Mouse (Mus musculus) forebrain, embryonic 14.5 days (tissue): Measurements from ENCODE around the gene Nyap1. TPM values are rescaled to one million over a fixed set of nuclear protein-coding genes. Genes with fewer than 3 reads are reported as not detected.
A peak's percentile ranks its signal among the peaks of the same experiment; 100 is the strongest.

ENCODE experiments used
- ATAC-seq: fragments of 200-750 bp; cut with Nextera tagmentation; 2 replicates; pipeline ENCODE4 v1.8.0; 2017; ENCODE audit warnings: mild to moderate bottlenecking, moderate library complexity
- DNase-seq: peaks from one replicate; pipeline ENCODE4 v3.0.0-alpha.2; 2015; ENCODE audit warnings: low spot score
- H3K27ac ChIP-seq: fragments of 300-500 bp; sonication (generic); 2 replicates; pipeline ENCODE4 v1.5.1; 2014; ENCODE audit warnings: low read depth, mild to moderate bottlenecking, control low read depth, low read length, moderate library complexity
- H3K27me3 ChIP-seq: fragments of 300-500 bp; sonication (generic); replicated peaks from 2 replicates; pipeline ENCODE4 v1.6.1; 2014; ENCODE audit warnings: low read length, control low read depth, mixed read lengths; ENCODE audit not compliant: control insufficient read depth, insufficient read depth
- H3K36me3 ChIP-seq: fragments of 300-500 bp; sonication (generic); 2 replicates; pipeline ENCODE4 v1.6.1; 2014; ENCODE audit warnings: low read length, control low read depth; ENCODE audit not compliant: control insufficient read depth, insufficient read depth
- H3K4me1 ChIP-seq: fragments of 300-500 bp; sonication (generic); 2 replicates; pipeline ENCODE4 v1.6.1; 2014; ENCODE audit warnings: antibody characterized with exemption, low read length, control low read depth; ENCODE audit not compliant: control insufficient read depth, insufficient read depth
- H3K4me2 ChIP-seq: fragments of 300-500 bp; sonication (generic); 2 replicates; pipeline ENCODE4 v1.6.1; 2014; ENCODE audit warnings: mild to moderate bottlenecking, control low read depth, low read length
- H3K4me3 ChIP-seq: fragments of 300-500 bp; sonication (generic); 2 replicates; pipeline ENCODE4 v1.5.1; 2014; ENCODE audit warnings: low read depth, low read length, control low read depth
- H3K9ac ChIP-seq: fragments of 300-500 bp; sonication (generic); 2 replicates; pipeline ENCODE4 v1.6.1; 2014; ENCODE audit warnings: mild to moderate bottlenecking, low read length, control low read depth, moderate library complexity
- H3K9me3 ChIP-seq: fragments of 300-500 bp; sonication (generic); replicated peaks from 2 replicates; pipeline ENCODE4 v1.6.1; 2016; ENCODE audit warnings: low read length, control low read depth, mixed read lengths; ENCODE audit not compliant: control insufficient read depth
- WGBS: fragments of 180-500 bp; shearing (Covaris S2); extraction: QIAGEN DNeasy Blood & Tissue Kit; methylation state at CpG from one replicate; pipeline ENCODE4 v1.1.7; 2014; 5-methylcytosine and 5-hydroxymethylcytosine counted together
- polyA plus RNA-seq: library from polyadenylated mRNA; unstranded; fragments of >200 nt; fragmentation: Nextera tagmentation; extraction: Ambion mirVana; gene quantifications from 2 replicates; pipeline ENCODE4 v1.2.1, GENCODE M21; 2014

Nyap1 gene
- polyA plus RNA-seq, 1 experiment from 2014 or later, result 13.8 TPM

DNA sequence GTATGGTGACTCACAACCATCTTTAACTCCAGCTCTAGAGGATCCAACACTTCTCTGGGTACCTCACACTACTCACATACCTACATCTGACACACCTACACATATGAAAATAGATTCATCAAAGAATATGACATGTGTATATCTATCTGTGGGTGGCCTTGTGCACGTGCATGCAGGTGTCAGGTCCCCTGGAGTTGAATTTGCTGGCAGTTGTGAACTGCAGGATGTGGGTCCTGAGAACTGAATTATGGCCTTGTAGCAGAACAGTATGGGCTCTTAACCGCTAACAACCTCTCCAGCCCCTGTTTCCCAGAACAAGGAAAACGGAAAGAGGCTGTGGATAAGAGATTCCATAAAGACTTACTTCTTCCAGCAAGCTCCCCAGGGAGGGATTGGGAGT lies 42.3 kb downstream of the Nyap1 start:
- ATAC-seq, result no peak
- no peak for DNase-seq
- Histone ChIP-seq H3K4me1 (no peaks in the 10 kb centered on the region), H3K36me3 (no peaks in the 10 kb centered on the region), H3K4me3 (no peak overlapping the region), H3K27me3 (no peaks in the 10 kb centered on the region), H3K27ac (no peak overlapping the region), H3K4me2 (no peak overlapping the region), H3K9ac (no peak overlapping the region), H3K9me3 (no peaks in the 10 kb centered on the region)
- 77% methylated on average over 3 of the region's 3 CpGs for WGBS

DNA sequence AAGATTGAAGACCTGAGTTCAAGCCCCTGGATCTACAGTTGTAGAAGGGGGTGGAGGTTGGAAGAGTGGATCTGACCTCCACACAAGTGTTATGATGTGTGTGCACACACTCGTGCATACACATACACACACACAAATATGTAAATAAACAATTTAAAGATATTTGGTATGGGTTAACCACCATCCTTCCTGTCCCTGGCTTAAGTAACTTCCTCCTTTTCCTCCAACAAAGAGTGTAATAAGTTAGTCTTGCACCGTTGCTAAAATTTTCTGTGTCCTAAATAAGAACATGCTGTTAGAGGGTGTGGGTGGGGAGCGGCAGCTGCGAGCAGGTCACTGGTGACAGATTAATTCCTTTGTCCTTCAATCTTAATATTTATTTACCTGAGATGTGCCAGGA lies 45.5 kb downstream of the Nyap1 start:
- H3K4me3 ChIP-seq, result no peak overlapping the region
- ATAC-seq (no peak), DNase-seq (no peak)
- no peaks in the 10 kb centered on the region for H3K27me3 ChIP-seq
- H3K36me3 ChIP-seq, result no peaks in the 10 kb centered on the region
- WGBS, result 92% methylated on average over 4 of the region's 4 CpGs
- no peak overlapping the region for H3K27ac ChIP-seq
- no peaks in the 10 kb centered on the region for H3K9me3 ChIP-seq
- no peaks in the 10 kb centered on the region for H3K4me1 ChIP-seq
- no peak overlapping the region for H3K9ac ChIP-seq
- H3K4me2 ChIP-seq, result no peak overlapping the region

DNA sequence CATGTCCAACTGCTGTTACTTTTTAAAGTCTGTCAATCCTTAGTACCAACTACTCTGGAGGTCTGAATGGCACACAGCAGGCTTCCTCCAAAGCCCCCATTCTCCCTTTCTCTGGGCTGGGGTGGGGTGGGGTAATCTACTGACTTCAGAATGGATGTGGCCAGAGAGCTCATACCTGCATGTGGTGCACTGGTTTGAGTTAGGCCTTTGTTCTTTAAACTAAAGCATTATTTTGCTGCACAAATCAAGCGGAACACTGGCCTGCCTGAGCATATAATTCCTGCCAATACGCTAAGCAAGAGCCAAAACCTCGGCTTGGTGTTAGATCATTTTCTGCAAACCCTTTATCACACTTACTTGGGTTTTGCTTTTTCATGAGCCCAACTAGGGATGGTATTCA lies 46.6 kb downstream of the Nyap1 start:
- no peak for ATAC-seq
- peak; percentile 32 for DNase-seq
- Histone ChIP-seq H3K9ac (no peak overlapping the region), H3K27ac (no peak overlapping the region), H3K9me3 (no peaks in the 10 kb centered on the region), H3K27me3 (no peaks in the 10 kb centered on the region), H3K4me2 (no peak overlapping the region), H3K36me3 (no peaks in the 10 kb centered on the region), H3K4me3 (no peak overlapping the region), H3K4me1 (no peaks in the 10 kb centered on the region)
- WGBS, result 13% methylated on average over 3 of the region's 3 CpGs

DNA sequence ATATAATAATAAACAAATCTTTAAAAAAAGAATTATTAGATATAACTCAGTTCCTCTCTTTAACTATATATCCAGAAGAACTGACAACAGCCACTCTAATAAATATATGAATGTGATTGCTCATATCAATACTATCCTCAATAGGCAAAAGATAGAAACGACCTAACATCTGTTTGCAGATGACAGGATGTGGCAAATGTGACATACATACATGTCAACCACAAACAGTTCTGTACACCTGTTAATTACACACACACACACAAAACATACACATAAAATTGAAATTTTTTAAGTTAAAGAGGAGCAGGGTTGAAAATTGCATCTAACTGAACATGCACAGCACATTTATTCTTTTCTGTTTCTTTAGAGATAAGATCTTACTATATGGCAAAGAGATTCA lies 49.5 kb downstream of the Nyap1 start:
- H3K9me3 ChIP-seq, result no peaks in the 10 kb centered on the region
- WGBS, result 78% methylated on average over 1 of the region's 1 CpGs
- no peaks in the 10 kb centered on the region for H3K4me1 ChIP-seq
- no peak overlapping the region for H3K4me2 ChIP-seq
- H3K27ac ChIP-seq, result no peak overlapping the region
- H3K9ac ChIP-seq, result no peak overlapping the region
- H3K27me3 ChIP-seq, result no peaks in the 10 kb centered on the region
- ATAC-seq, result no peak
- H3K4me3 ChIP-seq, result no peak overlapping the region
- DNase-seq, result no peak
- H3K36me3 ChIP-seq, result no peaks in the 10 kb centered on the region

DNA sequence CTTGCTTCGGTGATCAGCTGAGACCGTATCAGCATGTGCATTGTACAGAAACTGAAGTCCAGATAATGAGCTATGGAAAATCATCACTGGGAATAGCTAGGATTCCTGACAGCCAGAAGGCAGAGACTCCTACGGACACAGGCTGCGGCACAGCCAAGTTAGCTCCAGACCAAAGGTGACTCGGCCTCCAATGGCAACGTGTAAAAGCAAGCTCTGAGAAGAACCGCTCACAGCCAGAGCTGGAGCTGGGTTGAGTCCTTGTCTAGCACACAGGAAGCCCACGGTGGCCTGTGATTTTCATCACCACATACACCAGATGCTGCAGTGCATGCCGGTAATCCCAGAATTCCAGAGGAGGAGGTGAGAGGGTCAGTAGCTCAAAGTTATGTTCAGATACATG lies 50.9 kb downstream of the Nyap1 start:
- Histone ChIP-seq H3K27me3 (no peaks in the 10 kb centered on the region), H3K4me2 (no peak overlapping the region), H3K36me3 (no peaks in the 10 kb centered on the region), H3K9ac (no peak overlapping the region), H3K4me1 (no peaks in the 10 kb centered on the region), H3K4me3 (no peak overlapping the region), H3K27ac (no peak overlapping the region), H3K9me3 (no peaks in the 10 kb centered on the region)
- ATAC-seq, result no peak
- no peak for DNase-seq
- WGBS, result 74% methylated on average over 9 of the region's 9 CpGs

DNA sequence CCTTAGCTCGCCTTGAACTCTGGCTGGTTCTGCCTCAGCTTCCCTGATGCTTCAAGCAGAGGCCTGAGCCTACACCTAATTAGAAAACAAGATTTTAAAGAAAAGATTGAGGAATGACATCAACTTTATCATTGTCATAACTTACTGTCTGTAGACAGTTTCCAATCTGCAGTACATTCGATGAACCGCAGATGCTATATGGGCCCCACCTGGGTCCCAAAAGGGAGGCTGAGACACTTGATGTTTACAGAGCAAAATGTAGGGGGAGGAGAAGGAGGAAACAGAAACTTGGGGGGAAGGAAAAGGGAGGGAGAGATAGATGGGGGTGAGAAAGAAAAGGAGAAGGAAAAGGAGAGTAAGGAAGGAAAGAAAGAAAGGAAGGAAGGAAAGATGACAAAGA lies 51.4 kb downstream of the Nyap1 start:
- no peak for ATAC-seq
- no peaks in the 10 kb centered on the region for H3K36me3 ChIP-seq

DNA sequence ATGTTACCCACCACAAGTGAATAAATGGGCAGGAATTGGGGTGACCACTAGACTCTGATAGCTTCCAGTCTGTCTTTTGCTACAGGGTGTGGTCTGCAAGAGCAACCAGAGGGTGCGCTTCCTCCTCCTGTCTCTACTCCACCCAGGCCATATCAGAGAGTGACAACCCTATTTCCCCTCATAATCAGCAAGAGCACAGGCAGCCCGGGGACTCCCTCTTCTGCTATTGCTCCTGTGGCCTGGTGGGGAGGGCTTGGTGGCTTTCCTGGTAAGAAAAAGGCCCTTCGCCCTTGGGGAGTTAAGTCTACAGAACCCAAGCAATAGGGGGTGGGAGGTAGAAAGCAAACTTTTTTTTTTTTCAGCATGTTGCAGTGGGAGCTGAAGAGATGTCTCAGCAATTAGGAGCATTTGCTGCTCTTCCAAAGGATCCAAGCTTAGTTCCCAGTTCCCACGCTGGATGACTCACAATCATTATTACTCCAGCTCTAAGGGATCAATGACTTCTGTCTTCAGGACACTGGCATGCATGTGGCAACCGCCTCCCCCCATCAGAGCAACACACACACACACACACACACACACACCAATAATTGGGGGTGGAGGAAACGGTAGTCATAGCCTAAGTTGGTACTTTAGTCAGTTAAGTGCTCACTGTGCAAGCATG lies 55.1 kb downstream of the Nyap1 start:
- no peaks in the 10 kb centered on the region for H3K27me3 ChIP-seq
- H3K4me1 ChIP-seq, result peaks cover 10% of the 10 kb centered on the region
- H3K9me3 ChIP-seq, result no peaks in the 10 kb centered on the region
- DNase-seq (no peak), ATAC-seq (no peak)
- no peak overlapping the region for H3K4me3 ChIP-seq
- no peaks in the 10 kb centered on the region for H3K36me3 ChIP-seq
- WGBS, result 88% methylated on average over 6 of the region's 6 CpGs
- H3K4me2 ChIP-seq, result no peak overlapping the region
- no peak overlapping the region for H3K9ac ChIP-seq
- H3K27ac ChIP-seq, result no peak overlapping the region

More for the DNA sequence above, 51.4 kb downstream of the Nyap1 start:
- no peak overlapping the region for H3K9ac ChIP-seq
- WGBS, result 90% methylated on average over 3 of the region's 3 CpGs
- H3K27ac ChIP-seq, result no peak overlapping the region
- H3K27me3 ChIP-seq, result no peaks in the 10 kb centered on the region
- no peak overlapping the region for H3K4me2 ChIP-seq
- no peaks in the 10 kb centered on the region for H3K9me3 ChIP-seq
- no peaks in the 10 kb centered on the region for H3K4me1 ChIP-seq
- no peak for DNase-seq
- H3K4me3 ChIP-seq, result no peak overlapping the region

DNA sequence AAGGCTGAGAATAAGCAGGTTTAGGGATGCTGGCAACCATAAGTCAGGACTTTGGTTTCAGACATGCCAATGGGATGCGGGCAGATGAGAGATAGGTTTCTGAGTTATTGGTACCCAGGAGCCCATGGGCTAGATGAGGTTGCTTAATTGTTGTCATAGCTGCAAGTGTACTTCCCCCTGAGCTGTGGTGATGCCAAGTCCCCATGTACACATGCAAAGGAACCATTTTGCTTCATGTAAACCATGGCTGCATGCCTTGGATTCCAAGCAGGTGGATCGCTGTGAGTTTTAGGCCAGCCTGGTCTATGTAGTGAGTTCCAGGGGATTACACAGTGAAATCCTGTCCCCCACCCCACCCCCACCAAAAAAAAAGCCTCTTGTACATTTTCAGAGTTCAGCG lies 55.8 kb downstream of the Nyap1 start:
- WGBS, result 94% methylated on average over 3 of the region's 3 CpGs
- Histone ChIP-seq H3K4me3 (no peak overlapping the region), H3K9me3 (no peaks in the 10 kb centered on the region), H3K4me2 (peak overlapping the region; percentile 28; the same call in 1 of the 2 replicates), H3K27me3 (no peaks in the 10 kb centered on the region), H3K36me3 (no peaks in the 10 kb centered on the region), H3K27ac (no peak overlapping the region), H3K4me1 (peaks cover 10% of the 10 kb centered on the region), H3K9ac (no peak overlapping the region)
- DNase-seq (no peak), ATAC-seq (no peak)

DNA sequence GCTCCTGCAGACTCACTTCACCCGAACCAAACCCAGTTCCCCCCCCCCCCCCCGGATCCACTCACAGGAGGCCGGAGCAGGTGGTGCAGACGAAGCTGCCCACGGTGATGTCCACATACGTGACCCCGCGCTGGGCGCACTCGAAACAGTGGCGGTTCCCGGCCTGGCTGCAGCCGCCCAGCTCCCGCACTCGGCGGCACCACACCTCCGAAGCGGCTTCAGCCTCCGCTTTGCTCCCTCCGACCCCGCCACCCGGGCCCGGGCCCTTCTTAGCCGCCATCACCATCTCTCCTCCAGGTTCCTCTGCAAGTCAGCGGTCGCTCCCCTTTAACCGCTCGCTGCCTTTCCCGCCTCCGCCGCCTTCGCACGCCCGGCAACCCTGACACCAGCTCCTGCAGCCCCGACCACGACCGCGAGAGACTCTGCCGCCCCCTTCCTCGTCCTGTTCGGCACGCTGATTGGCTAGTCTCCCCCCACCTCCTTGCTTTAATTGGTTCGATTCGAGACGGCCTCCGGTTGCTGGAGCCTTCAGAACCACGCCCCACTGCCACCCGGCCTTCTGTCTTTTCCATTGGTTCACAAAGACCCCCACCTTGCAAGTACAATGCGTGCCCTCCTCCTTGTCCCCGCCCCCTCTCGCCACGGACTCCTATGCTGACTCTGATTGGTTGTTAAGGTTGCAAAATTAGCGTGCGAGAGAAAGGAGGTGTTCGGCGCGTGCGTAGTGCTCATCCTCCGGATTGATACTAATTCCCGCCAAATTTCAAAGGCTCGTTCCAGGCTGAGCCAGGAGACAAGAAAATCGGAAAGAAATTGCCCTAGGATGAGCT lies 56.9 kb downstream of the Nyap1 start, which contains the start of gene Agfg2:
Agfg2 (minus strand) TSS at position 433 of the 830 bp plus-strand sequence.
- H3K4me2 ChIP-seq, result peak within 1 kb of the TSS; percentile 78
- WGBS, result under 1% methylated on average over 62 of the region's 62 CpGs
- no peaks in the 10 kb centered on the region for H3K27me3 ChIP-seq
- no peaks in the 10 kb centered on the region for H3K36me3 ChIP-seq
- peak within 1 kb of the TSS; percentile 73 for H3K9ac ChIP-seq
- peak; percentile 99 for ATAC-seq
- H3K4me1 ChIP-seq, result peaks cover 10% of the 10 kb centered on the region
- no peaks in the 10 kb centered on the region for H3K9me3 ChIP-seq
- H3K27ac ChIP-seq, result peak within 1 kb of the TSS; percentile 67; the same call in 1 of the 2 replicates
- H3K4me3 ChIP-seq, result peak within 1 kb of the TSS; percentile 75
- peak; percentile 100 for DNase-seq
